ENCODE assay signal across 21 mouse cellular contexts in genomic region chr10:94706695-94707094, GRCm38 (mm10). TPM values are rescaled to one million over a fixed set of nuclear protein-coding genes. Genes with fewer than 3 reads are reported as not detected.
A peak's percentile ranks its signal among the peaks of the same experiment; 100 is the strongest.
DNase-seq lines count a peak whose midpoint lies in the region; ATAC-seq and TF ChIP-seq lines count a peak whose summit lies in the region.
"Had no signal": no experiment of that assay in that cellular context is flagged by ENCODE, and none has a peak within 500 bp of the region (broad histone marks: within the 10 kb centered on the region; RNA-seq: fewer than 3 reads in every experiment).

No protein-coding gene starts in this region.

- no peaks in the 10 kb centered on the region for H3K9me3 ChIP-seq in liver, embryonic 16.5 days (replicated peaks; ENCODE audit: control insufficient read depth, low read length)
- H3K9me3 ChIP-seq: embryonic facial prominence, embryonic 12.5 days; limb, embryonic 13.5 days had no signal

- WGBS in liver, embryonic 16.5 days (ENCODE audit: insufficient replicate concordance): 85% methylated on average over 2 of the region's 2 CpGs
- 96% methylated on average over 2 of the region's 2 CpGs for WGBS in thymus, adult 2 months

- H3K27ac ChIP-seq in liver, embryonic 16.5 days (ENCODE audit: low read length): no peak overlapping the region
- no peak overlapping the region for H3K27ac ChIP-seq in thymus, adult 2 months (ENCODE audit: control insufficient read depth, insufficient read depth, low read length)
- H3K27ac ChIP-seq: embryonic facial prominence, embryonic 12.5 days; heart, adult 2 months; hindbrain, postnatal 0 days; limb, embryonic 13.5 days had no signal

- no peak overlapping the region for H3K4me2 ChIP-seq in liver, embryonic 16.5 days (ENCODE audit: low read depth, low read length)
- H3K4me2 ChIP-seq: embryonic facial prominence, embryonic 12.5 days; limb, embryonic 13.5 days had no signal

- H3K27me3 ChIP-seq in liver, embryonic 16.5 days (ENCODE audit: control insufficient read depth, insufficient read depth, low read depth, low read length): no peaks in the 10 kb centered on the region
- no peaks in the 10 kb centered on the region for H3K27me3 ChIP-seq in thymus, adult 2 months (ENCODE audit: control insufficient read depth, insufficient read depth, low read length)
- H3K27me3 ChIP-seq: CH12.LX; embryonic facial prominence, embryonic 12.5 days; limb, embryonic 13.5 days had no signal

- peak; percentile 31 for DNase-seq in 3T3-L1 (ENCODE audit: low read depth, low spot score)
- peak; percentile 21 for DNase-seq in ES-CJ7 (ENCODE audit: low read depth, low spot score)
- peak; percentile 16 for DNase-seq in c-Kit-positive CD71-positive TER-119-positive erythroid progenitor cells, embryonic 14.5 days (ENCODE audit: low spot score)
- DNase-seq in adrenal gland, adult 8-10 months: no peak
- DNase-seq in thymus, adult 2 months: no peak
- no peak for DNase-seq in cerebellum, postnatal 36 days
- DNase-seq: adrenal gland, adult 2 months; cerebellum, adult 11 months; gastrocnemius, postnatal 10 days; heart, adult 2 months; heart, postnatal 14 days; kidney, adult 11 months; kidney, postnatal 25 days; right cerebral cortex, postnatal 14 days; thymus, postnatal 14 days had no signal

- TF ChIP-seq CTCF in thymus, adult 2 months (IDR thresholded peaks at IDR 0.05; ENCODE audit: borderline replicate concordance, control insufficient read depth, extremely low read depth, insufficient read depth, low read length, poor library complexity): no peak

- H3K9ac ChIP-seq in liver, embryonic 16.5 days (ENCODE audit: low read depth, low read length): no peak overlapping the region
- H3K9ac ChIP-seq: embryonic facial prominence, embryonic 12.5 days; limb, embryonic 13.5 days had no signal

- no peak overlapping the region for H3K4me3 ChIP-seq in liver, embryonic 16.5 days (ENCODE audit: low read depth, low read length)
- no peak overlapping the region for H3K4me3 ChIP-seq in thymus, adult 2 months (ENCODE audit: control insufficient read depth, insufficient read depth, low read length)
- H3K4me3 ChIP-seq: embryonic facial prominence, embryonic 12.5 days; heart, adult 2 months; limb, embryonic 13.5 days had no signal

- peaks cover 12% of the 10 kb centered on the region for H3K4me1 ChIP-seq in liver, embryonic 16.5 days (ENCODE audit: control insufficient read depth, low read depth, low read length)
- no peaks in the 10 kb centered on the region for H3K4me1 ChIP-seq in thymus, adult 2 months (replicated peaks; ENCODE audit: control insufficient read depth, insufficient read depth, low read length)

- no peak for TF ChIP-seq POLR2A in thymus, adult 2 months (IDR thresholded peaks at IDR 0.05; ENCODE audit: control insufficient read depth, extremely low read depth, insufficient read depth, low read length, poor library complexity)

- no peaks in the 10 kb centered on the region for H3K36me3 ChIP-seq in liver, embryonic 16.5 days (ENCODE audit: control insufficient read depth, insufficient read depth)
- no peaks in the 10 kb centered on the region for H3K36me3 ChIP-seq in thymus, adult 2 months (ENCODE audit: control insufficient read depth, insufficient read depth, low read length)
- H3K36me3 ChIP-seq: embryonic facial prominence, embryonic 12.5 days; limb, embryonic 13.5 days had no signal

- ATAC-seq in liver, embryonic 16.5 days (ENCODE audit: low read depth): 0 out of 2 replicates have a peak, but pooled peaks have one; percentile 39
- ATAC-seq: hindbrain, postnatal 0 days; midbrain, embryonic 16.5 days had no signal

RNA-seq across cellular contexts. Expression of gene Cep83, which starts 18.2 kb away (rescaled TPM):
- 5.4 and 7.2 TPM in 2 replicates for polyA plus RNA-seq in liver, embryonic 16.5 days (2015; fragmentation: Nextera tagmentation; extraction: Ambion mirVana)
- total RNA-seq in adrenal gland, adult 8-10 months (2022): 10 to 100 TPM in 1 of 4 experiments, 1 to 10 TPM in 3; 7.5 to 10.6 (median 8.9) TPM
- polyA plus RNA-seq in thymus, adult 2 months (2012; rRNA removed): 7.7 and 12.8 TPM in 2 replicates

Comparison
In these comparisons a context has a peak if more than half of its experiments do, and no peak if none do; other contexts are left out.
1. DNase-seq: peak in 3T3-L1 (single experiment), ES-CJ7 (single experiment) and c-Kit-positive CD71-positive TER-119-positive erythroid progenitor cells, embryonic 14.5 days (single experiment); none in adrenal gland, adult 8-10 months (single experiment), thymus, adult 2 months (single experiment) and cerebellum, postnatal 36 days (0 of 2).